ENCODE assay signal across 18 mouse cellular contexts in genomic region chr1:74809007-74809406, GRCm38 (mm10). TPM values are rescaled to one million over a fixed set of nuclear protein-coding genes. Genes with fewer than 3 reads are reported as not detected.
DNase-seq lines count a peak whose midpoint lies in the region; ATAC-seq and TF ChIP-seq lines count a peak whose summit lies in the region.
"Had no signal": no experiment of that assay in that cellular context is flagged by ENCODE, and none has a peak within 500 bp of the region (broad histone marks: within the 10 kb centered on the region; RNA-seq: fewer than 3 reads in every experiment).

No protein-coding gene starts in this region.

- 44% methylated on average over 10 of the region's 10 CpGs for WGBS in lung, embryonic 14.5 days
- 55% methylated on average over 10 of the region's 10 CpGs for WGBS in small intestine, adult 2 months

- H3K4me3 ChIP-seq in gastrocnemius, adult 2 months: no peak overlapping the region
- no peak overlapping the region for H3K4me3 ChIP-seq in lung, embryonic 14.5 days (ENCODE audit: low read depth, low read length)
- no peak overlapping the region for H3K4me3 ChIP-seq in MEL (ENCODE audit: control insufficient read depth in 1 of 2, insufficient read depth in 1 of 2, low read depth in 2 of 2, low read length in 2 of 2)
- H3K4me3 ChIP-seq in small intestine, adult 2 months (ENCODE audit: low read depth, low read length): no peak overlapping the region
- H3K4me3 ChIP-seq: midbrain, embryonic 13.5 days had no signal

- intact Hi-C loops in gastrocnemius, adult 2 months (cut with DNase I): no loop called here
- intact Hi-C loops in gastrocnemius, postnatal 14 days (cut with DNase I; ENCODE audit: low total_unique reads): no loop called here

- H3K36me3 ChIP-seq in lung, embryonic 14.5 days (ENCODE audit: insufficient read depth): no peaks in the 10 kb centered on the region
- H3K36me3 ChIP-seq in MEL (ENCODE audit: control insufficient read depth in 1 of 2, insufficient read depth in 2 of 2, low read length in 2 of 2): no peaks in the 10 kb centered on the region
- H3K36me3 ChIP-seq in small intestine, adult 2 months (ENCODE audit: control insufficient read depth, insufficient read depth, low read length): no peaks in the 10 kb centered on the region
- H3K36me3 ChIP-seq: heart, embryonic 15.5 days; limb, embryonic 12.5 days; midbrain, embryonic 13.5 days had no signal

- TF ChIP-seq EP300 in MEL (IDR thresholded peaks at IDR 0.05; ENCODE audit: low read depth in 1 of 2, low read length in 2 of 2): no peak

- DNase-seq in gastrocnemius, adult 2 months: no peak
- no peak for DNase-seq in gastrocnemius, postnatal 14 days
- peak; percentile 52 for DNase-seq in lung, embryonic 14.5 days
- no peak for DNase-seq in lung, postnatal 25 days (ENCODE audit: low spot score)
- peak; percentile 24 for DNase-seq in MEL (ENCODE audit: low read depth, low spot score)
- DNase-seq in right cerebral cortex, adult 2 months (ENCODE audit: low spot score in 2 of 2): no peak
- DNase-seq in heart, adult 11 months: no peak
- DNase-seq: cerebellum, adult 8-10 months; gastrocnemius, postnatal 10 days; layer of hippocampus, postnatal 36 days; right cerebral cortex, postnatal 25 days had no signal

- H3K27me3 ChIP-seq in lung, embryonic 14.5 days (ENCODE audit: insufficient read depth, low read length): peaks cover 54% of the 10 kb centered on the region
- H3K27me3 ChIP-seq in MEL (ENCODE audit: control insufficient read depth in 1 of 2, insufficient read depth in 2 of 2, low read length in 2 of 2): peaks cover 2 to 5% of the 10 kb centered on the region in 2 experiments
- peaks cover 49% of the 10 kb centered on the region for H3K27me3 ChIP-seq in small intestine, adult 2 months (ENCODE audit: control insufficient read depth, insufficient read depth, low read length)

- no peak overlapping the region for H3K4me2 ChIP-seq in lung, embryonic 14.5 days

- no peak overlapping the region for H3K27ac ChIP-seq in gastrocnemius, adult 2 months
- H3K27ac ChIP-seq in lung, embryonic 14.5 days (ENCODE audit: low read depth): no peak overlapping the region
- H3K27ac ChIP-seq in MEL (ENCODE audit: control insufficient read depth, low read depth, low read length): no peak overlapping the region
- H3K27ac ChIP-seq in small intestine, adult 2 months (ENCODE audit: insufficient read depth, low read depth, low read length): no peak overlapping the region
- H3K27ac ChIP-seq: heart, embryonic 15.5 days; midbrain, embryonic 13.5 days had no signal

- ATAC-seq in lung, embryonic 14.5 days (ENCODE audit: insufficient read depth): no peak

- TF ChIP-seq RAD21 in MEL (IDR thresholded peaks at IDR 0.05; ENCODE audit: low read depth, low read length): no peak

- no peak overlapping the region for H3K9ac ChIP-seq in lung, embryonic 14.5 days
- H3K9ac ChIP-seq in MEL (ENCODE audit: control insufficient read depth, low read depth, low read length, poor library complexity, severe bottlenecking): no peak overlapping the region
- H3K9ac ChIP-seq: heart, embryonic 15.5 days; limb, embryonic 12.5 days; midbrain, embryonic 13.5 days had no signal

- peak; percentile 22; the same call in 1 of the 2 replicates for TF ChIP-seq CTCF in gastrocnemius, adult 2 months (IDR thresholded peaks at IDR 0.05)
- no peak for TF ChIP-seq CTCF in lung, embryonic 14.5 days (IDR thresholded peaks at IDR 0.05; ENCODE audit: low read depth)
- TF ChIP-seq CTCF in MEL (IDR thresholded peaks at IDR 0.05 in 2 of 3, conservative IDR thresholded peaks at IDR 0.05 in 1 of 3; ENCODE audit: control insufficient read depth in 1 of 3, insufficient read depth in 1 of 3, low read depth in 2 of 3, low read length in 3 of 3, poor library complexity in 1 of 3, severe bottlenecking in 1 of 3): peak; percentile 15 to 37 (median 33); a peak in 4 of 6 replicates
- TF ChIP-seq CTCF in small intestine, adult 2 months (IDR thresholded peaks at IDR 0.05; ENCODE audit: extremely low read depth, insufficient read length, insufficient replicate concordance, low read depth, low read length): peak; percentile 24; the same call in 1 of the 2 replicates

- TF ChIP-seq POLR2A in MEL (IDR thresholded peaks at IDR 0.05; ENCODE audit: control insufficient read depth in 1 of 2, insufficient read depth in 1 of 2, low read depth in 1 of 2, low read length in 2 of 2, poor library complexity in 1 of 2): no peak
- TF ChIP-seq POLR2A in small intestine, adult 2 months (IDR thresholded peaks at IDR 0.05; ENCODE audit: low read depth, low read length): no peak

- H3K9me3 ChIP-seq in lung, embryonic 14.5 days (ENCODE audit: low read depth, low read length): no peaks in the 10 kb centered on the region
- no peaks in the 10 kb centered on the region for H3K9me3 ChIP-seq in MEL (replicated peaks; ENCODE audit: insufficient read depth, low read length)
- H3K9me3 ChIP-seq: heart, embryonic 15.5 days; limb, embryonic 12.5 days; midbrain, embryonic 13.5 days had no signal

- no peaks in the 10 kb centered on the region for H3K79me2 ChIP-seq in MEL (ENCODE audit: control insufficient read depth, insufficient read depth, low read length, poor library complexity)

- peaks cover 11% of the 10 kb centered on the region; the same call in 1 of the 2 replicates for H3K4me1 ChIP-seq in lung, embryonic 14.5 days (ENCODE audit: insufficient read depth)
- H3K4me1 ChIP-seq in MEL (ENCODE audit: control insufficient read depth in 1 of 2, insufficient read depth in 2 of 2, low read length in 2 of 2): 0 out of 4 replicates have a peak, but pooled peaks cover 0 to 3% of the 10 kb centered on the region in 2 experiments
- peaks cover 4% of the 10 kb centered on the region; the same call in 1 of the 2 replicates for H3K4me1 ChIP-seq in small intestine, adult 2 months (ENCODE audit: control insufficient read depth, insufficient read depth, insufficient read length, low read length)

TF ChIP-seq in MEL, 35 proteins besides CTCF, POLR2A, EP300 and RAD21:
- no peak for TF ChIP-seq BHLHE40 (IDR thresholded peaks at IDR 0.05; ENCODE audit: borderline replicate concordance, low read depth, low read length)
- no peak for TF ChIP-seq TCF12 (IDR thresholded peaks at IDR 0.05; ENCODE audit: low read depth, low read length)
- TF ChIP-seq SMC3 (IDR thresholded peaks at IDR 0.05; ENCODE audit: low read depth, low read length): no peak
- TF ChIP-seq GABPA (IDR thresholded peaks at IDR 0.05; ENCODE audit: low read depth, low read length): no peak
- no peak for TF ChIP-seq MEF2A (IDR thresholded peaks at IDR 0.05; ENCODE audit: extremely low read depth, insufficient replicate concordance, low read depth, low read length, poor library complexity, severe bottlenecking)
- TF ChIP-seq ZNF384 (IDR thresholded peaks at IDR 0.05; ENCODE audit: low read depth, low read length): no peak

RNA-seq across cellular contexts. Expression of gene Wnt10a, which starts 17.7 kb away (rescaled TPM):
- total RNA-seq in gastrocnemius, adult 2 months (2021): under 1 TPM in 1 of 2 experiments, not detected in 1; 0.39 TPM
- under 1 TPM in 1 of 2 experiments, not detected in 1; 0.10 TPM for total RNA-seq in gastrocnemius, postnatal 14 days (2021)
- not detected in 2 replicates for polyA plus RNA-seq in lung, embryonic 14.5 days (2014; fragmentation: Nextera tagmentation; extraction: Ambion mirVana)
- not detected in 2 replicates for total RNA-seq in MEL (2012; rRNA removed)
- polyA plus RNA-seq in MEL (2012; ENCODE audit: insufficient read depth in 1 of 2, insufficient read length in 2 of 2, low read depth in 1 of 2, low replicate concordance in 2 of 2, missing spikeins in 1 of 2): not detected
- 0.14 and 0.57 TPM in 2 replicates for polyA plus RNA-seq in small intestine, adult 2 months (2012; rRNA removed)
- polyA plus RNA-seq: heart, embryonic 15.5 days; neural tube, embryonic 14.5 days had no signal

RNA-seq across cellular contexts. Expression of gene Wnt6, which starts 37.3 kb away (rescaled TPM):
- under 1 TPM; 0.39 to 0.77 TPM for total RNA-seq in gastrocnemius, adult 2 months (2021)
- 1 to 10 TPM in 1 of 2 experiments, under 1 TPM in 1; 0.49 to 1.7 TPM for total RNA-seq in gastrocnemius, postnatal 14 days (2021)
- 0.53 and 0.57 TPM in 2 replicates for polyA plus RNA-seq in lung, embryonic 14.5 days (2014; fragmentation: Nextera tagmentation; extraction: Ambion mirVana)
- 0.20 TPM in 1 of 2 replicates, not detected in the other for total RNA-seq in MEL (2012; rRNA removed)
- not detected for polyA plus RNA-seq in MEL (2012; ENCODE audit: insufficient read depth in 1 of 2, insufficient read length in 2 of 2, low read depth in 1 of 2, low replicate concordance in 2 of 2, missing spikeins in 1 of 2)
- polyA plus RNA-seq in small intestine, adult 2 months (2012; rRNA removed): 2.0 and 6.0 TPM in 2 replicates
- polyA plus RNA-seq: neural tube, embryonic 14.5 days had no signal

RNA-seq across cellular contexts. Expression of gene Cdk5r2, which starts 45.7 kb away (rescaled TPM):
- not detected for total RNA-seq in gastrocnemius, adult 2 months (2021)
- total RNA-seq in gastrocnemius, postnatal 14 days (2021): under 1 TPM in 1 of 2 experiments, not detected in 1; 0.06 TPM
- polyA plus RNA-seq in lung, embryonic 14.5 days (2014; fragmentation: Nextera tagmentation; extraction: Ambion mirVana): not detected in 2 replicates
- total RNA-seq in MEL (2012; rRNA removed): not detected in 2 replicates
- polyA plus RNA-seq in MEL (2012; ENCODE audit: insufficient read depth in 1 of 2, insufficient read length in 2 of 2, low read depth in 1 of 2, low replicate concordance in 2 of 2, missing spikeins in 1 of 2): not detected
- polyA plus RNA-seq in small intestine, adult 2 months (2012; rRNA removed): 1.2 and 2.1 TPM in 2 replicates
- polyA plus RNA-seq: heart, embryonic 15.5 days; limb, embryonic 12.5 days; lung, embryonic 16.5 days had no signal

RNA-seq across cellular contexts. Expression of gene Prkag3, which starts 60.0 kb away (rescaled TPM):
- total RNA-seq in gastrocnemius, adult 2 months (2021): 100 to 1,000 TPM in 1 of 2 experiments, 10 to 100 TPM in 1; 61.6 to 111 TPM
- 100 to 1,000 TPM in 1 of 2 experiments, 10 to 100 TPM in 1; 76.2 to 109 TPM for total RNA-seq in gastrocnemius, postnatal 14 days (2021)
- 0.12 and 0.29 TPM in 2 replicates for polyA plus RNA-seq in lung, embryonic 14.5 days (2014; fragmentation: Nextera tagmentation; extraction: Ambion mirVana)
- not detected in 2 replicates for total RNA-seq in MEL (2012; rRNA removed)
- under 1 TPM in 1 of 2 experiments, not detected in 1; 0.03 TPM for polyA plus RNA-seq in MEL (2012; ENCODE audit: insufficient read depth in 1 of 2, insufficient read length in 2 of 2, low read depth in 1 of 2, low replicate concordance in 2 of 2, missing spikeins in 1 of 2)
- 1.5 TPM in 1 of 2 replicates, not detected in the other for polyA plus RNA-seq in small intestine, adult 2 months (2012; rRNA removed)
- total RNA-seq: layer of hippocampus, postnatal 36 days had no signal
- polyA plus RNA-seq: embryonic facial prominence, embryonic 11.5 days; neural tube, embryonic 14.5 days had no signal

Comparison
In these comparisons a context has a peak if more than half of its experiments do, and no peak if none do; other contexts are left out.
1. DNase-seq: peak in lung, embryonic 14.5 days (single experiment) and MEL (single experiment); none in gastrocnemius, adult 2 months (single experiment), gastrocnemius, postnatal 14 days (single experiment), lung, postnatal 25 days (single experiment), right cerebral cortex, adult 2 months (0 of 2) and heart, adult 11 months (single experiment).